Comparison of ENCODE assay signal across 9 mouse cellular contexts in genomic region chr1:172162009-172162408, GRCm38 (mm10). TPM values are rescaled to one million over a fixed set of nuclear protein-coding genes. Genes with fewer than 3 reads are reported as not detected.
DNase-seq lines count a peak whose midpoint lies in the region; ATAC-seq and TF ChIP-seq lines count a peak whose summit lies in the region.
"Had no signal": no experiment of that assay in that cellular context is flagged by ENCODE, and none has a peak within 500 bp of the region (broad histone marks: within the 10 kb centered on the region; RNA-seq: fewer than 3 reads in every experiment).

No protein-coding gene starts in this region.

- H3K36me3 ChIP-seq in embryonic facial prominence, embryonic 11.5 days (replicated peaks; ENCODE audit: control insufficient read depth, insufficient read depth, low read depth, low read length), result peaks cover 2% of the 10 kb centered on the region
- H3K36me3 ChIP-seq in embryonic facial prominence, embryonic 10.5 days (replicated peaks), result peaks cover 48% of the 10 kb centered on the region
- peaks cover 22% of the 10 kb centered on the region for H3K36me3 ChIP-seq in liver, postnatal 0 days (replicated peaks; ENCODE audit: insufficient read depth, low read length)
- H3K36me3 ChIP-seq in liver, embryonic 11.5 days (ENCODE audit: control insufficient read depth, insufficient read depth, low read length), result peaks cover 11% of the 10 kb centered on the region; the same call in 1 of the 2 replicates
- H3K36me3 ChIP-seq in neural tube, embryonic 15.5 days, result peaks cover 16% of the 10 kb centered on the region

- no peak overlapping the region for H3K4me2 ChIP-seq in embryonic facial prominence, embryonic 11.5 days (ENCODE audit: low read depth, low read length)
- H3K4me2 ChIP-seq in liver, postnatal 0 days (ENCODE audit: low read depth, low read length), result no peak overlapping the region
- no peak overlapping the region for H3K4me2 ChIP-seq in liver, embryonic 11.5 days
- no peak overlapping the region for H3K4me2 ChIP-seq in neural tube, embryonic 15.5 days
- H3K4me2 ChIP-seq: liver, embryonic 15.5 days had no signal

- TF ChIP-seq EP300 in liver, postnatal 0 days (IDR thresholded peaks at IDR 0.05; ENCODE audit: low read depth), result no peak

- no peaks in the 10 kb centered on the region for H3K4me1 ChIP-seq in embryonic facial prominence, embryonic 11.5 days (ENCODE audit: control insufficient read depth, insufficient read depth, low read length)
- no peaks in the 10 kb centered on the region for H3K4me1 ChIP-seq in embryonic facial prominence, embryonic 10.5 days
- H3K4me1 ChIP-seq in liver, postnatal 0 days (ENCODE audit: insufficient read depth), result peaks cover 6% of the 10 kb centered on the region
- peaks cover 9% of the 10 kb centered on the region for H3K4me1 ChIP-seq in liver, embryonic 11.5 days (replicated peaks; ENCODE audit: control insufficient read depth, insufficient read depth, low read length)
- H3K4me1 ChIP-seq in neural tube, embryonic 15.5 days, result peaks cover 3% of the 10 kb centered on the region; the same call in 1 of the 2 replicates

- no peaks in the 10 kb centered on the region for H3K27me3 ChIP-seq in embryonic facial prominence, embryonic 11.5 days (ENCODE audit: control insufficient read depth, insufficient read depth, low read length)
- H3K27me3 ChIP-seq in embryonic facial prominence, embryonic 10.5 days (replicated peaks; ENCODE audit: low read depth, poor library complexity, severe bottlenecking), result no peaks in the 10 kb centered on the region
- no peaks in the 10 kb centered on the region for H3K27me3 ChIP-seq in liver, postnatal 0 days (ENCODE audit: insufficient read depth, low read length)
- H3K27me3 ChIP-seq in liver, embryonic 11.5 days (replicated peaks; ENCODE audit: control insufficient read depth, insufficient read depth, low read length), result no peaks in the 10 kb centered on the region
- H3K27me3 ChIP-seq in neural tube, embryonic 15.5 days (replicated peaks), result no peaks in the 10 kb centered on the region
- H3K27me3 ChIP-seq: liver, embryonic 15.5 days had no signal

- H3K27ac ChIP-seq in embryonic facial prominence, embryonic 11.5 days (replicated peaks; ENCODE audit: low read depth, low read length), result no peak overlapping the region
- H3K27ac ChIP-seq in embryonic facial prominence, embryonic 10.5 days (replicated peaks), result no peak overlapping the region
- H3K27ac ChIP-seq in liver, postnatal 0 days (ENCODE audit: low read depth), result no peak overlapping the region
- no peak overlapping the region for H3K27ac ChIP-seq in liver, embryonic 11.5 days (ENCODE audit: low read depth, low read length)
- no peak overlapping the region for H3K27ac ChIP-seq in neural tube, embryonic 15.5 days (replicated peaks)

- no peaks in the 10 kb centered on the region for H3K9me3 ChIP-seq in embryonic facial prominence, embryonic 11.5 days (replicated peaks; ENCODE audit: control insufficient read depth, low read length)
- no peaks in the 10 kb centered on the region for H3K9me3 ChIP-seq in embryonic facial prominence, embryonic 10.5 days
- no peaks in the 10 kb centered on the region for H3K9me3 ChIP-seq in liver, postnatal 0 days (ENCODE audit: low read length)
- H3K9me3 ChIP-seq in liver, embryonic 11.5 days (ENCODE audit: control insufficient read depth, low read length), result no peaks in the 10 kb centered on the region
- H3K9me3 ChIP-seq in neural tube, embryonic 15.5 days (replicated peaks), result no peaks in the 10 kb centered on the region
- H3K9me3 ChIP-seq: liver, embryonic 15.5 days had no signal

- no peak overlapping the region for H3K4me3 ChIP-seq in embryonic facial prominence, embryonic 11.5 days (ENCODE audit: low read depth, low read length)
- H3K4me3 ChIP-seq in embryonic facial prominence, embryonic 10.5 days, result no peak overlapping the region
- no peak overlapping the region for H3K4me3 ChIP-seq in liver, postnatal 0 days (ENCODE audit: low read depth, low read length)
- H3K4me3 ChIP-seq in liver, embryonic 11.5 days (ENCODE audit: low read depth, low read length), result no peak overlapping the region
- H3K4me3 ChIP-seq in neural tube, embryonic 15.5 days (replicated peaks), result no peak overlapping the region
- H3K4me3 ChIP-seq: liver, embryonic 15.5 days had no signal

- no peak overlapping the region for H3K9ac ChIP-seq in embryonic facial prominence, embryonic 11.5 days (replicated peaks; ENCODE audit: low read length)
- no peak overlapping the region for H3K9ac ChIP-seq in liver, postnatal 0 days (replicated peaks)
- no peak overlapping the region for H3K9ac ChIP-seq in liver, embryonic 11.5 days (ENCODE audit: low read depth, low read length)
- H3K9ac ChIP-seq in neural tube, embryonic 15.5 days (replicated peaks), result no peak overlapping the region
- H3K9ac ChIP-seq: liver, embryonic 15.5 days had no signal

- peak; percentile 63 for TF ChIP-seq CTCF in liver, postnatal 0 days (IDR thresholded peaks at IDR 0.05; ENCODE audit: low read depth)

- WGBS in embryonic facial prominence, embryonic 11.5 days, result 83% methylated on average over 1 of the region's 1 CpGs
- 88% methylated on average over 1 of the region's 1 CpGs for WGBS in embryonic facial prominence, embryonic 10.5 days
- 87% methylated on average over 1 of the region's 1 CpGs for WGBS in liver, postnatal 0 days (ENCODE audit: insufficient replicate concordance)
- 88% methylated on average over 1 of the region's 1 CpGs for WGBS in liver, embryonic 11.5 days
- 97% methylated on average over 1 of the region's 1 CpGs for WGBS in neural tube, embryonic 15.5 days

- DNase-seq in embryonic facial prominence, embryonic 11.5 days (ENCODE audit: low spot score), result peak; percentile 31
- no peak for DNase-seq in embryonic facial prominence, embryonic 10.5 days (ENCODE audit: low spot score)
- no peak for DNase-seq in liver, postnatal 0 days
- no peak for DNase-seq in liver, embryonic 11.5 days (ENCODE audit: low spot score)
- DNase-seq in cerebellum, postnatal 10 days, result peak; percentile 61 to 70
- DNase-seq in kidney, postnatal 14 days, result peak; percentile 52
- DNase-seq in frontal cortex, postnatal 14 days (ENCODE audit: low spot score in 2 of 2), result no peak

- no peak; the same call in 1 of the 2 replicates for ATAC-seq in embryonic facial prominence, embryonic 11.5 days (replicated peaks; ENCODE audit: insufficient number of reproducible peaks, low FRiP score, low TSS enrichment, low read depth)
- no peak for ATAC-seq in liver, postnatal 0 days
- no peak for ATAC-seq in liver, embryonic 11.5 days (replicated peaks; ENCODE audit: low FRiP score)
- ATAC-seq in neural tube, embryonic 15.5 days (ENCODE audit: low FRiP score), result peak; percentile 72; the same call in 1 of the 2 replicates

RNA-seq across cellular contexts. Expression of gene Dcaf8, which starts 14.1 kb away (rescaled TPM):
- polyA plus RNA-seq in embryonic facial prominence, embryonic 11.5 days (2014; fragmentation: Nextera tagmentation; extraction: Ambion mirVana), result 103 and 109 TPM in 2 replicates
- 130 and 141 TPM in 2 replicates for polyA plus RNA-seq in embryonic facial prominence, embryonic 10.5 days (2016; fragmentation: Nextera tagmentation; extraction: Ambion mirVana)
- polyA plus RNA-seq in liver, postnatal 0 days (2015; fragmentation: Nextera tagmentation; extraction: Ambion mirVana), result 43.0 and 48.3 TPM in 2 replicates
- 89.2 and 102 TPM in 2 replicates for polyA plus RNA-seq in liver, embryonic 11.5 days (2014; fragmentation: Nextera tagmentation; extraction: Ambion mirVana)
- polyA plus RNA-seq in neural tube, embryonic 15.5 days (2015; fragmentation: Nextera tagmentation; extraction: Ambion mirVana), result 84.5 and 93.4 TPM in 2 replicates

RNA-seq across cellular contexts. Expression of gene Pex19, which starts 35.5 kb away (rescaled TPM):
- polyA plus RNA-seq in embryonic facial prominence, embryonic 11.5 days (2014; fragmentation: Nextera tagmentation; extraction: Ambion mirVana), result 153 and 155 TPM in 2 replicates
- 184 and 185 TPM in 2 replicates for polyA plus RNA-seq in embryonic facial prominence, embryonic 10.5 days (2016; fragmentation: Nextera tagmentation; extraction: Ambion mirVana)
- polyA plus RNA-seq in liver, postnatal 0 days (2015; fragmentation: Nextera tagmentation; extraction: Ambion mirVana), result 85.9 and 91.7 TPM in 2 replicates
- 81.8 and 86.4 TPM in 2 replicates for polyA plus RNA-seq in liver, embryonic 11.5 days (2014; fragmentation: Nextera tagmentation; extraction: Ambion mirVana)
- 154 and 162 TPM in 2 replicates for polyA plus RNA-seq in neural tube, embryonic 15.5 days (2015; fragmentation: Nextera tagmentation; extraction: Ambion mirVana)

RNA-seq across cellular contexts. Expression of gene Pea15a, which starts 44.6 kb away (rescaled TPM):
- polyA plus RNA-seq in embryonic facial prominence, embryonic 11.5 days (2014; fragmentation: Nextera tagmentation; extraction: Ambion mirVana), result 121 and 123 TPM in 2 replicates
- 123 and 138 TPM in 2 replicates for polyA plus RNA-seq in embryonic facial prominence, embryonic 10.5 days (2016; fragmentation: Nextera tagmentation; extraction: Ambion mirVana)
- polyA plus RNA-seq in liver, postnatal 0 days (2015; fragmentation: Nextera tagmentation; extraction: Ambion mirVana), result 14.1 and 14.5 TPM in 2 replicates
- polyA plus RNA-seq in liver, embryonic 11.5 days (2014; fragmentation: Nextera tagmentation; extraction: Ambion mirVana), result 43.4 and 44.8 TPM in 2 replicates
- polyA plus RNA-seq in neural tube, embryonic 15.5 days (2015; fragmentation: Nextera tagmentation; extraction: Ambion mirVana), result 378 and 415 TPM in 2 replicates

RNA-seq across cellular contexts. Expression of gene Casq1, which starts 57.7 kb away (rescaled TPM):
- 1.7 and 2.3 TPM in 2 replicates for polyA plus RNA-seq in embryonic facial prominence, embryonic 11.5 days (2014; fragmentation: Nextera tagmentation; extraction: Ambion mirVana)
- polyA plus RNA-seq in embryonic facial prominence, embryonic 10.5 days (2016; fragmentation: Nextera tagmentation; extraction: Ambion mirVana), result 1.6 TPM in 2 replicates
- polyA plus RNA-seq in liver, postnatal 0 days (2015; fragmentation: Nextera tagmentation; extraction: Ambion mirVana), result 0.61 and 9.1 TPM in 2 replicates
- 2.2 and 4.1 TPM in 2 replicates for polyA plus RNA-seq in liver, embryonic 11.5 days (2014; fragmentation: Nextera tagmentation; extraction: Ambion mirVana)
- 3.8 and 4.0 TPM in 2 replicates for polyA plus RNA-seq in neural tube, embryonic 15.5 days (2015; fragmentation: Nextera tagmentation; extraction: Ambion mirVana)

Comparison
In these comparisons a context has a peak if more than half of its experiments do, and no peak if none do; other contexts are left out.
1. DNase-seq: peak in embryonic facial prominence, embryonic 11.5 days (single experiment), cerebellum, postnatal 10 days (2 of 2) and kidney, postnatal 14 days (single experiment); none in embryonic facial prominence, embryonic 10.5 days (single experiment), liver, postnatal 0 days (single experiment), liver, embryonic 11.5 days (single experiment) and frontal cortex, postnatal 14 days (0 of 2).